Mouse (Mus musculus) bone marrow macrophage, adult 2 months (primary cell): ENCODE data around the gene Cacna2d3.

Source experiments
- CTCF ChIP-seq: IDR thresholded peaks from 2 replicates; pipeline ENCODE4 v1.5.1; 2012; ENCODE audit warnings: low read depth, mild to moderate bottlenecking, low read length, moderate library complexity
- POLR2A ChIP-seq: IDR thresholded peaks from 2 replicates; pipeline ENCODE4 v1.6.1; 2012; ENCODE audit warnings: mild to moderate bottlenecking, low read depth, low read length, borderline replicate concordance

DNA sequence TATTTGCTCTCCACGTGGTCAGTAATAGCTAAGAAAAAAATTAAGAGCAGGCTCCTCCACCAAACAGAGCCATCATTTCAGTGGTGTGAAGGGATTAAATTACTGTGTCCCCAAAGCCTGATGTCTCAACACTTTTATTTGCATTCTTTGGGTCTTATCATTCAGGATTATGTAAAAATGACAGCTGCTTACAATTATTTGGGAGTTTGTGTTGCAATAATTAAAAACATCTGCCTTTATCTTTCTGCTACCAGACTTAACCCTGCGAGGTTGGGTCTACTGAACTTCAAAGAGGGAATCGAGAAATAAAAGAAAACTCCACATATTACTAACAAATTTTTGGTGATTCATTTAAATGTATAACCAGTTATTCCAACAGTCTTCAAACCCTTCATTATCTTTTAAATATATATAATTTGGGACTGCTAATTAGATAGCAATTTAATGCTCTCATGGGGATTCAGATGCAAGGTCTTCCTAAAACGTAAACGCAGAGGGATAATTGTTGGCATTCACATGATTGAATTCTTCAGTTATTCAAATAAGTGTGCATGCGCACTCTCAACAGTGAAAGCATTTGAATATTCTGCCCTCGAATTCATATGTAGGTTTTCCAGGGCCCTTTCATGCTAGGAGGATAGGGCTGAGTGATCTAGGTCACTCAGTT, 636.0 kb downstream of the Cacna2d3 start:
- TF ChIP-seq POLR2A (no peak), CTCF (no peak)
